Mouse (Mus musculus) bone marrow macrophage, adult 2 months (primary cell): ENCODE results near the gene Olfr1371. TPM values are rescaled to one million over a fixed set of nuclear protein-coding genes. Genes with fewer than 3 reads are reported as not detected.

Experiments used
- H3K27ac ChIP-seq: 2 replicates; pipeline ENCODE4 v1.5.1; 2012; ENCODE audit warnings: low read depth, low read length; ENCODE audit not compliant: insufficient read depth
- H3K4me1 ChIP-seq: 2 replicates; pipeline ENCODE4 v1.6.1; 2012; ENCODE audit warnings: low read length; ENCODE audit not compliant: control insufficient read depth, insufficient read depth
- H3K4me3 ChIP-seq: 2 replicates; pipeline ENCODE4 v1.5.1; 2012; ENCODE audit warnings: mild to moderate bottlenecking, low read length, moderate library complexity; ENCODE audit not compliant: insufficient read depth
- CTCF ChIP-seq: IDR thresholded peaks from 2 replicates; pipeline ENCODE4 v1.5.1; 2012; ENCODE audit warnings: low read depth, mild to moderate bottlenecking, low read length, moderate library complexity
- POLR2A ChIP-seq: IDR thresholded peaks from 2 replicates; pipeline ENCODE4 v1.6.1; 2012; ENCODE audit warnings: mild to moderate bottlenecking, low read depth, low read length, borderline replicate concordance
- polyA plus RNA-seq: library from polyadenylated mRNA; stranded (reverse); fragments of >200 nt; gene quantifications from 2 replicates; pipeline ENCODE4 v1.2.4, GENCODE M21; 2012; ENCODE audit not compliant: missing spikeins, insufficient read depth, insufficient read length

The Olfr1371 gene
- polyA plus RNA-seq, 1 experiment, result not detected

DNA sequence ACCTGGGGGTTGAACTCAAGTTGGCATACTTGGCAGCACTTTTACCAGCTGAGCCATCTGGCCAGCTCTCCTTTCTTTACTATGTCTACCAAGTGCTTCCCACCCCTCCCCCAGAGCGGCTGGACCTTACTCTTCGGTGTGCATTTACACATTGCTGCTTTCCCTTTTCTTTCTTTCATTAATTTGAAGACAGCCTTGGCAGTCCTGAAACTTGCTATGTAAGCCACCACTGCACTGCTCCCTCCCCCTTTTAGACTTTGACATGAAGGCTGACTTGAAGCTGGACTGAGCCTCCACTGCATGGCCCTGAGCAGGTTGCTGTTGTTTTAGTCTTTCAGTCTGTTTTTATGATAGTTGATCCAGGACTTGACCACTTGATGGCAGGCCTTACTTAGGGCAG lies 35.7 kb upstream of the Olfr1371 start:
- TF ChIP-seq CTCF (no peak), POLR2A (no peak)
- H3K27ac ChIP-seq, result no peak overlapping the region
- H3K4me3 ChIP-seq, result no peak overlapping the region
- H3K4me1 ChIP-seq, result no peaks in the 10 kb centered on the region

DNA sequence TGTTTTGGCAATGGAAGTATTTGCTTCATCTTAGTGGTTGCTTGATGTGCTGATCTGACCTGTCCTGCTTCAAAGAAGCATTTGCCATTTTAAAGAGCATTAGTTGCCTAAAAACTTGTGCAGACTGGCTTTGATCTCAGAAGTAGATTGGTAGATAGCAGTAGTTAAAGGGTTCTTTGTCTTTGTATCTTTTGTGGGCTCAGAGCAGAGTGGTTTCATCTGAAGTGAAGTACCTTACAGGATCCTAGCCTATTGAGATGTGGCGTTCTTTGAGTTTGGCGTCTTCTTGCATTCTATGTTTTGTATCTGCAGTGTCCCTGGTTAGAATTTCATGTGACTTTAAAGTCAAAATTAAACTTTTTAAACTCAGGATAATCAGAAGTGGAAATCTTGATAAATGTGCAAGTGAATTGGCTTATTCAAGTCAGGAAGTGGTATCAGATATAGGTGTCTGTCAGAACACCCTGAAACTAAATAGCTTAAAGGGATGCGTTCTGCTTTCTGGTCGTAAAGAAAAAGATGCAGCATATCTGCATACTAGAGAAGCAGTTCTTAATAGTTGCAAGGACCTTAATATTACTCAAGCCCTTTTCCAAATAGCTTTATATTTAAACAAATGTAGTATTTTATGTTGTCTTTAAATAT lies 27.2 kb upstream of the Olfr1371 start:
- TF ChIP-seq POLR2A (no peak), CTCF (no peak)
- H3K27ac ChIP-seq, result no peak overlapping the region
- H3K4me3 ChIP-seq, result no peak overlapping the region
- no peaks in the 10 kb centered on the region for H3K4me1 ChIP-seq

DNA sequence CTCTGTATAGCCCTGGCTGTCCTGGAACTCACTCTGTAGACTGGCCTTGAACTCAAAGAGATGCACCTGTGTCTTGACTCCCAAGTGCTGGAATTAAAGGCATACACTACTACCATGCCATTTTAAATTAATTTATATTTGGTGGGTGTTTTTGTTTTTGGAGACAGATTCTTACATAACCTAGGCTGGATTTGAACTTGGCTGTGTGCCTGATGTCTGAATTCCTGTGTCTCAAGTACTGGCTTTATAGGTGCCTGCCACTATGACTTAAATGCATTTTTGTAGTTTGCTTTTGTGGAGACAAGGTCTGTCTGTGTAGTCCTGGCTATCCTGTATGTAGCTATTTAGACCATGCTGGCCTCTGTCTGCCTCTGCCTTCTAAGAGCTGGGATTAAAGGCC lies 20.7 kb upstream of the Olfr1371 start:
- H3K4me1 ChIP-seq, result peaks cover 16% of the 10 kb centered on the region
- no peak overlapping the region for H3K4me3 ChIP-seq
- H3K27ac ChIP-seq, result no peak overlapping the region
- TF ChIP-seq CTCF (no peak), POLR2A (no peak)

DNA sequence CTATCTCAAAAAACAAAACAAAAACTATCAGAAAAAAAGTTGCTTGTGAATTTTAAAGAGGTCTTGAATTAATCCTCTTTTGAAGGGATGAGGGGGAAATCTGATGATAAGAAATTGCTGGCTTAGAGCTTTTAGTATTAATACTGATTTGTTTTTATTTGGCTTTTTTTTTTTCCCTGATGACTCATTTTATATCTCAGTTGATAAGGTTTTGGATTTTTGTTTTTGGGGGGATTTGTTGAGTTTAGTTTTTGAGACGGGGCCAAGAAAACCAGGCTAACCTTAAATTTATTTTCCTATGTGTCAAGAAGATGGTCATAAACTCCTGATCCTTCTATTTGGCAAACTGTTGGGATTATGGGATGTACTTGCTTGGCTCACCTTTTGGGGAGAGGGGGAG lies 20.1 kb upstream of the Olfr1371 start:
- Histone ChIP-seq H3K4me1 (peaks cover 16% of the 10 kb centered on the region), H3K27ac (no peak overlapping the region), H3K4me3 (peak overlapping the region; percentile 38)
- TF ChIP-seq CTCF (no peak), POLR2A (no peak)

DNA sequence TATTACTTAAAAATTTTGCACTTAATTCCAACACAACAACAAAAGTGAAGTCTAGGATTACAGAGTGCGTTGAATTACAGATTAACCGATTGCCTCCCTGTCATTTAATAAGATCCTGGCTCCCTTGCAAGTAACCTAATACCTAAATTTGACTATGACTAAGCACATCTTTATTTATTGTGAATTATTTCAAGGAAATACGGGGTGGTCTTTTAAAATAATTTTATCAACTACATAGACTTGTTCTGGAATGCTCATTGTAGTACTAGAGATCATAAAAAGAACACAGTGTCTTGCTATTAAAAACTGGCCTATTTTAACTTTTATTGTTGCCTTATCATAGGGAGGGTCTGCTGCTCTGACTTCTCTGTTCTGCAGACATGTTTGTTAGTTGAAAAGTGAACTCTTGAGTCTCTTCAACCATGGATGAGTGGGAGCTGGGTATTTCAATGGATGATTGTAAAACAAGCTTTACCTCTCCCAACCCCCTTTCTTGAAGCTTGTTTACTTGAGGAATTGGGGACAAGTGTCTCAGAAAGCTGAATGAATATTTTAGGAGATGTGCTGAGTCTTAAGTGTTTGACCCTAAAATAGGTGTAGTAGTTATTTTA lies 19.4 kb upstream of the Olfr1371 start:
- no peak for TF ChIP-seq POLR2A
- TF ChIP-seq CTCF, result no peak
- Histone ChIP-seq H3K4me1 (peaks cover 16% of the 10 kb centered on the region), H3K4me3 (peak overlapping the region; percentile 45), H3K27ac (no peak overlapping the region)

DNA sequence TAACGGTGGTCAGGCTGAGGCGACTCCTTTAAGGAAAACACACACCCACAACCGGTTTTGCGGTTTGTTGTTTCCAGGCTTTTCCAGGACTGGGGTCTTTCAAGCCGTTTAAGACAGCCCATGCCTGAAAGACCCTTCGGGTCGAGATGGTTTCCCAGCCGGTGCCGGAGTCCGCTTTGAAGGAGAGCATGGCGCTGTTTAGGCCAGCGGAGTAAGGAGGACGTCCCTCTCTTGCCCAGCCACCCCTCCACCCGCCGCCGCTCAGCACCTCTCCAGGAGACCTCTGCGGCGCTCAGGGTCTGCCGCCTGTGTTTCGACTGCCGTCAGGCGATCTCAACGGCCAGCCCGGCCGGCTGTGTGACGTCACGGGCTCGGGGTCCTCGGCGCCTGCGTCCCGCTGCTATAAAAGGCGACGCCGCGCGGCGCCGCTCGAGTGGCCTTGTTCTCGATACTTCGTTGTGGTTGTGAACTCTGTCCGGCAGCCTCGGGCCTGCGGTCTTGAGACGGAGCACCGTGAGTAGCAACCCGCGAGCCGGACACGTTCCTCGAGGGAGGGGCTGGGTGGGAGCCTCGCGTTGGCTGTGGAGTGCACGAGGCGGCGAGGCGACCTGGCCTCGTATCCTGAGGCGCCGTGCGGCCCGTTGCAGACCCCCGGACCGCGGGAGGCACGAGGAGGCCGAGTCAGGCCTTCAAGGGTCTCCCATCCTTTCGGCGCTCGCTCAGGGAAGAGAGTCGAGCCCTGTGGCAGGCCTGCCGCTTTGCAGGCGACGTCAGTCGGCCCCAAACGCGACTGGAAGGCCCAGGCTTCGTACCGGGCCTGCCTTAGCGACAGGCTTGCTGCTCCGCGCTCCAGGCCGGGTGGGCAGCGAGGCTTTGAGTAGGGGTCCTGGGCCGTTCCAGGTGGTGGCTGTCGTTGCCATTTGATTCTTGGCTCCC lies 18.1 kb upstream of the Olfr1371 start, which contains the start of gene Skp1a:
Gene Skp1a, plus strand, starts transcription at position 390 of the 936 bp plus-strand sequence.
- TF ChIP-seq CTCF, result no peak
- TF ChIP-seq POLR2A, result peak; percentile 92
- Histone ChIP-seq H3K4me1 (peaks cover 16% of the 10 kb centered on the region), H3K4me3 (peak within 1 kb of the TSS; percentile 98), H3K27ac (peak within 1 kb of the TSS; percentile 99)

DNA sequence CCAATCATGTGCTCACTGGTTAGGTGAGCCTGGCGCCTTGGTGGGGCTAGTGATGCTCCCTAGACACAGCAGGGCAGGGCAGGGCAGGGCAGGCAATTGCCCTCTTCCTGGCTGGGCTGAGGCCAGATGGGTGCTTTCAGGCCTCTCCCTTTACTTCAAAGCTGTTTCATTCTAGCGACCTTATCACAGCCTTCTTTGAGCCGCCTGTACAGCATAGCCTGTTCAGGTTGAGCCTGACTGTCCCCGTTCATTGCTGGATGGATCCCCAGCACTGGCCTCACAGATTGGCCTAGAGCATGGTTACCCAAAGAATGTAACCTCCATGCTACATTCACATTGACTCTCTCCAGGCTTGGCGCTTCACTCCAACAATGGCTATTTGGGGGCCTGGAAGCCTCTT lies 16.9 kb upstream of the Olfr1371 start:
- no peak overlapping the region for H3K4me3 ChIP-seq

DNA sequence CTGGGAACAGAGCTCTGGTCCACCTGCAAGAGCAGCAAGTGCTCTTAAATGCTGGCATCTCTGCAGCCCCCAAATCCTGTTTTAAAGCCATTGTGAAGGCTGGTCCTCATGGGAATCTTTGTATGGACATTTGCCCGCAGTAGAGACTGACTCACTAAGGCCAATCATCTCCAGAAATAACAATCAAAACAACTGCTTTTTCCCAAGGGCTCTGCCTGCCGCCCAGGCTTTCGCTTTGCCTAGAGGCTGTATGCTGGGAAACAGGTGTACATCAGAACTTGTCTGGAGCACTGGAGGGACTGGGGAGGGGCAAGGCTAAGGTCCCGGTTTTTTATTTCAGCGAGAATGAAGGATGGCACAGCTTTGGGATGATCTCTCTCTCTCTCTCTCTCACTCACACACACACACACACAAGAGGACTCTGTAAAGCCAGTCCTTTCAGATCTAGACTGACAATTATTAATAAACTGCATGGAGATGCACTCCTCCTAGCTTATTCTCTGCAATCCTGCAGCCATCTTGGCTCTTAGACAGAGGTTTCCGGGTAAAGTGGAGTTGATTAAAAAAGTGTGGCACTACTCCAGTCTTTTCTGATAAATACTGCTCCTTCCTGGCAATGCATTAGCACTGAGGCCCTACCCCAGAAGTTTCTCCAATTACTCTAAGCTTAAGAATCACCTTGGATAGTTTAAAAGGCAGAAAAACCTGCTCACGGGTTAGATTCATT lies 15.1 kb upstream of the Olfr1371 start:
- TF ChIP-seq CTCF (no peak), POLR2A (no peak)
- H3K27ac ChIP-seq, result no peak overlapping the region
- H3K4me3 ChIP-seq, result no peak overlapping the region
- 0 out of 2 replicates have a peak, but pooled peaks cover 7% of the 10 kb centered on the region for H3K4me1 ChIP-seq

More for the DNA sequence above, 16.9 kb upstream of the Olfr1371 start:
- Histone ChIP-seq H3K27ac (no peak overlapping the region), H3K4me1 (peaks cover 16% of the 10 kb centered on the region)
- no peak for TF ChIP-seq CTCF
- TF ChIP-seq POLR2A, result no peak
